Mouse (Mus musculus) bone marrow, adult 2 months (tissue): ENCODE measurements around the gene Cnot6. TPM values are rescaled to one million over a fixed set of nuclear protein-coding genes. Genes with fewer than 3 reads are reported as not detected.

Experiments
- H3K27ac ChIP-seq: fragments of 200-500 bp; 2 replicates; pipeline ENCODE4 v1.5.1; 2012; ENCODE audit warnings: low read depth, mild to moderate bottlenecking, control low read depth, inconsistent platforms, low read length; ENCODE audit not compliant: control insufficient read depth, poor library complexity, insufficient read depth
- H3K4me1 ChIP-seq: fragments of 200-500 bp; 2 replicates; pipeline ENCODE4 v1.6.1; 2011; ENCODE audit warnings: low read length; ENCODE audit not compliant: control insufficient read depth, insufficient read depth
- H3K4me3 ChIP-seq: fragments of 200-500 bp; replicated peaks from 2 replicates; pipeline ENCODE3; 2011; ENCODE audit warnings: mild to moderate bottlenecking, low read depth, low read length, control low read depth; ENCODE audit not compliant: control insufficient read depth
- CTCF ChIP-seq: fragments of 200-500 bp; IDR thresholded peaks from 2 replicates; pipeline ENCODE4 v1.5.1; 2011; ENCODE audit warnings: low read length, control low read depth; ENCODE audit not compliant: control insufficient read depth, insufficient read depth
- POLR2A ChIP-seq: fragments of 200-500 bp; IDR thresholded peaks from 2 replicates; pipeline ENCODE4 v1.6.1; 2011; ENCODE audit warnings: low read depth, mild to moderate bottlenecking, control low read depth, low read length, borderline replicate concordance; ENCODE audit not compliant: control insufficient read depth
- WGBS: fragments of 180-500 bp; shearing (Covaris S2); methylation state at CpG from one replicate; pipeline ENCODE4 v1.1.7; 2018; 5-methylcytosine and 5-hydroxymethylcytosine counted together
- polyA plus RNA-seq: library from polyadenylated mRNA; stranded (reverse); fragments of >200 nt; gene quantifications from 2 replicates; pipeline ENCODE4 v1.2.4, GENCODE M21; 2011; ENCODE audit warnings: low replicate concordance; ENCODE audit not compliant: missing spikeins, insufficient read depth, insufficient read length

Gene Cnot6
- polyA plus RNA-seq, 1 experiment, result 19.7 TPM

DNA sequence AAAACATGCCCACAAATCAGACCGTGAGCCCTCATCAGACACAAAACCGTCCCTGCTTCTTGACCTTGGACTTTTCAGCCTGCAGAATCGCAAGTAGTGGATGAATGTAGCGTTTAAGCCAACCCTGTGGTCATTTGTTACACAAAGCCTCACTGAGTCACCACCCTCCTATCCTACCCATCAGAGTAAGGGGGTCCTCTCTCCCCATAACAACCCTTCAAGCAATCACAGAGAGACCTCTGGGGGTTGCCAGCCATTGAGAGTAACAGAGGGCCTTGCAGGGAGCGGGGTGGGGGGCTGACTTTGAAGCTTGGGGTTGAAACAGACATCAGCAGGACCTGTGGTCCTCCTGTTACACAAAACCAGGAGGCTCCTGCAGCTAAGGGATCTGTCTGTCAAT, 57.9 kb downstream of the Cnot6 start:
- TF ChIP-seq POLR2A, result no peak
- TF ChIP-seq CTCF, result no peak
- 88% methylated on average over 5 of the region's 5 CpGs for WGBS
- H3K27ac ChIP-seq, result no peak overlapping the region
- H3K4me1 ChIP-seq, result peaks cover 6% of the 10 kb centered on the region; the same call in 1 of the 2 replicates
- no peak overlapping the region for H3K4me3 ChIP-seq

DNA sequence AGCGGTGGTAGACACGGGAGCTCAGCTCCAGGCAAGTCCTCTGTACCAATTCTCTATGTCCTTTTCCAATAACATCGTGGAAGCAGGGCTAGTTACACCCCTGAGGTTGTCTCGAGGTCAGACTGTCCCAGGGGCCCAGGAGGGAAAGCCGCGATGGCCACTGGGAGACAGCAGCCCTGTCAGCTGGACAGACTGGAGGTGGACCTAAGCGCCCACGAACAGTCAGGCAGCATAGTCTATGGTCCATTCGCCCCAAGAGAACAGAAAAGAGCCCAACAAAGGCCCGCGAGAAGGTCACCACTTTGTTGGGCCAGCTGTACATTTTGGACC, 59.5 kb downstream of the Cnot6 start:
- Histone ChIP-seq H3K4me3 (no peak overlapping the region), H3K27ac (no peak overlapping the region), H3K4me1 (no peaks in the 10 kb centered on the region; the same call in 1 of the 2 replicates)
- WGBS, result 40% methylated on average over 11 of the region's 11 CpGs
- TF ChIP-seq POLR2A (no peak), CTCF (no peak)

DNA sequence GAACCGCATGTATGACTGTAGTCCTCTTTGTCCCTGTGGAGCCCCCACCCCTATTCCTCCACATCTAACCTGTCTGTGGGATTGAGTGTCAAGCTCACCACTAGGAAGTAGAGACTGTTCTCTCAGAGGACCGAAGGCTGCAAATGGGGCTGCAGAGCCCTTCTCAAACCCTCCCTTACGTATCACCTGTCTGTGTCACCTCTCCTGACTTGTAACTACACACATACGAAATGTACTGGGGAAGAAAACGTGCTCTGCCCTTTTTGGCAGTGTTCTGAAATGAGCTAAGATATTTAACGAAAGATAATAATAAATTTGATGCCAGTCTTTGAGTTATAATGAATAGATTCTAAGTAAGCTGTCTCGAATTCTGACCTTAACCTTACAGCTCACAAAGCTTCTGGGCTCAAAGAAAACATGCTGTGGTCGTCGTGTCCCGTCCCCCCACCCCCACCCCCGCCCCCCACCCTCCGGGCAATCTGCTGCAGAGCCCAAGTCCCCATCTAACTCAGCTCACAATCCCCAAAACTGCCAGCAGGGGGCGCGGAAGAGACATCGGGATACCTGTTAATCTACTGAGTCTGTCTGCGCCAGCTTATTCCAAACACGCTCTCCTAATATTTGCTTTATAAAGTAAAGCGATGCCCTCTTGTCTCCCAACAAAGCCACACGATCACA, 60.0 kb downstream of the Cnot6 start:
- Histone ChIP-seq H3K4me1 (no peaks in the 10 kb centered on the region; the same call in 1 of the 2 replicates), H3K27ac (no peak overlapping the region), H3K4me3 (no peak overlapping the region)
- 19% methylated on average over 19 of the region's 19 CpGs for WGBS
- TF ChIP-seq POLR2A (no peak), CTCF (peak; percentile 77)

DNA sequence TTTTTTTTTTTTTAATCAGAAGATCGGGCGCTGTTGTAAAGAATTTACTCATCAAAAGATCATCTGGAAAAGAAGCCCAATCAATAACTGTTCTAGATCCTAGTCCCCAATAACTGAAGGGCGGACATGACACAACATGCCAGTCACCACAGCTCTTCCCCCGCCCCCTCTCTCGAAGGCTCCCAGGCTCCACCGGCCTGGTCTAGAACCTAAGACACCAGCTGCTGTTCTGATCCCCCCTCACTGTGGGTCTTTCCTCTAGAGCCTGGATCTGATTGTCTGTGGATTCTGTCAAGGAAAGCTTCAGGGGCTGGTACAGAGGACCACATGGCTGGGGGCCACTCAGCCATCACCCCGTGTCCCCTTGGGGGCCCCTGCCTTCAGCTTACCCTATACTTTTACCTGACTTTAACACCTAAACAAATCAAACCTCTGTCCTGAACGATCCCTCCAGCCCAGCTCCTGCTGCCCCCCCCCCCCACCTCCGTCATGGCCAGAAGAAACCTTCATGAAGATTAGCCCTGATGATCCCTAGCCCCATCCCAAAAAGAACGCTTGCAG, 60.7 kb downstream of the Cnot6 start:
- Histone ChIP-seq H3K4me3 (no peak overlapping the region), H3K27ac (no peak overlapping the region), H3K4me1 (no peaks in the 10 kb centered on the region; the same call in 1 of the 2 replicates)
- TF ChIP-seq CTCF, result no peak
- no peak for TF ChIP-seq POLR2A
- WGBS, result 60% methylated on average over 10 of the region's 10 CpGs

DNA sequence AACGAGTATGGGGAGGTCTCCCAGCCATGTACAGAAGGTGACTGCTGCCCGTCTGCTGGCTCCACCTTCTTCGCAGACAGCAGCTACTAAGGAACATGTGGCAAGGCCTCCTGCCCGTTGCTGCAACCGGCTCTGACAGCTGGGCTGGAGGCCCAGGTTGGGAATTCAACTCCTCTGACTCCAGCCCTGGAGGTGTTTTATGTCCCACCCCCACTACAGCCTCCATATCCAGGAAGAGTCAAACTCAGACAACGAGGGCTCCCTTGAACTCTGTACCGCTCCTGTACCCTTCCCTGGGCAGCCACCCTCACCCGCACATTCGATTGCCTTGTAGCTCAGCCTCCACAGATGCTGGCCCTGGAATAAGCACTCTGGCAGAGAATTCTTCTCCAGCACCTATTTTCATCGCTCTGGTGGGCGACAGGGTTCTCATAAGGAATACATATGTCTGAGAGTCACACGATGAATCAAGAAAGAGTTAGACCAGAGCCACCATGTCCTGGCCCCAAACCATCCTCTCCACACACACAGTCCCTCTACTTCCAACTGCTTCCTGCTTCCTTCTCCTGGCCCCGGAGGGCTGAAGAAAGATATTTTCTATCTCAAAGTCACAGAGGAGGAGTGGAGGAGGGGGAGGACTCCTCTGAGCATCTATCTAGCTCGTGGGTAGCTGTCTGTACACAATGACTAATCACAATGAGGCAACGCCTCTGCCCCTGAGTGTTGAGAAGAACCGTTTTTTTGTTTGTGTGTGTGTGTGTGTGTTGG, 61.3 kb downstream of the Cnot6 start:
- TF ChIP-seq CTCF (no peak), POLR2A (no peak)
- Histone ChIP-seq H3K4me1 (no peaks in the 10 kb centered on the region; the same call in 1 of the 2 replicates), H3K27ac (no peak overlapping the region), H3K4me3 (no peak overlapping the region)
- WGBS, result 55% methylated on average over 16 of the region's 16 CpGs

DNA sequence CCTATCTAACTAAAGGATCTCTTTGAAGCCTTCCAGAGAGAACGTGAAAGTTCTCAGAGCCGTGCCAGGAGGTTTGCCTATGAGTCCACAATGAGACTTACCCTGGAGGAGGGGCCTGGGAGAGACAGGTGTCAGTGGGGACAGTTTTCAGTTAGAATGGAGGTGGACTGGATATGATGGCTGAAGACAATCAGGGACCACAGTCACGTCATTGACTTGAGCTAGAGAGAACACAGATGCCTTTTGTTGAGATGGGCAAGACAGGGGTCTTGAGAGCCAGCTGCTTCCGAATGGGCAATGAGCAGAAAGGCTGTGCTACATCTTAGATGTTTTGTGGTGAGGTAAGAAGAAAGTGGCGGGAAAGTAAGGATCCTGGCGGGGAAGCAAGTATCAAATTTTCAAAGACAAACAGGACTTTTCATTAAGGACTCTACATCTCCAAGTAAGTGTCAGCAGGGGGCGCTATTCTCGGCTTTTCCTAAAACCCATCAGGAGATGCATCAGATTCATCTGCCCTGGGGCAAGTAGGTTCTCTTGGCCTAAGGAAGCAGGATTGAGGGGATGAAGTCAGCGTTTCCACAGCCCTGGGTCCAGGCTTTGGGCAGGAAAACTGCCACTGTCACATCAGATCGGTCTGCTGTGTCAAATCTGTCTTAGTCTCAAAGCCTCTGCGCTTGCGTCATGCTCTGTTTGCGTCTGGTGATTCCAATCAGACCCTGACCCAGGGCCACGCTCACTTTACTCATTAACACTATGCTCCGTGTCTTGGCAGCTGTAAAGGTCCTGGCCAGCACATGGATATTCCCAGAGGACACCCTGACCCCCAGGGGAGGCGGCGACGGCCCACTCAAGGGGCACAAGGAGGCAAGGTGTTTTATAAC, 62.2 kb downstream of the Cnot6 start:
- no peak overlapping the region for H3K27ac ChIP-seq
- no peak overlapping the region for H3K4me3 ChIP-seq
- 64% methylated on average over 18 of the region's 18 CpGs for WGBS
- TF ChIP-seq POLR2A (no peak), CTCF (no peak)
- no peaks in the 10 kb centered on the region; the same call in 1 of the 2 replicates for H3K4me1 ChIP-seq

DNA sequence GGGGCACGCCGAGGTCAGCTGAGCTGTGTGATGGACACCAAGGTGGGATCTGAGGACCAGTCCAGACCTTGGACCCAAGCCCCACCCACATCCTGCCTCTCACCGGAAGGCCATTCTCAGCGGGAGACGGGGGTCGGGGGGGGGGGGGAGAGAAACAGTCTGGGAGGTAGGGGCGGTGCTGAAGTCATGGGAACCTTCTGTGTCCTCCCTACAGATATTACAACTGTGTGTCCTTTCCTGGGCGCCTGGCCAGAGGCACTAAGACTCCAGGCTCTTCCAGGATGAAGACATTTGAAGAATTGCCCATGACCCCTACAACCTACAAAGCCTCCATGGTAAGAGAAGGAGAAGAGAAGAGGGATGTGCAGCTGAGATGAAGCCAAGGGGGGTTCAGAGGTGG, 66.8 kb downstream of the Cnot6 start:
- Histone ChIP-seq H3K4me3 (no peak overlapping the region), H3K4me1 (no peaks in the 10 kb centered on the region), H3K27ac (no peak overlapping the region)
- WGBS, result 40% methylated on average over 8 of the region's 8 CpGs
- TF ChIP-seq POLR2A (no peak), CTCF (no peak)
